In genomic region chr16:17452373-17452715, GRCm38 (mm10) we compare ENCODE assay signal across 7 mouse cellular contexts. TPM values are rescaled to one million over a fixed set of nuclear protein-coding genes. Genes with fewer than 3 reads are reported as not detected.
DNase-seq lines count a peak whose midpoint lies in the region; ATAC-seq lines count a peak whose summit lies in the region.

No protein-coding gene starts in this region.

- peak; percentile 21 to 73 for DNase-seq in urinary bladder, adult 18-20 months (ENCODE audit: low spot score in 2 of 2)
- DNase-seq in urinary bladder, postnatal 10 days (ENCODE audit: low spot score), result no peak
- peak; percentile 50 for DNase-seq in c-Kit-negative CD71-positive TER-119-positive erythroid progenitor cells, embryonic 14.5 days (ENCODE audit: low read depth, low spot score)
- peak; percentile 51 for DNase-seq in forebrain, embryonic 14.5 days (ENCODE audit: low spot score)
- DNase-seq in kidney, adult 11 months, result peak; percentile 36
- DNase-seq in liver, embryonic 13.5 days, result peak; percentile 50

- WGBS in forebrain, embryonic 14.5 days, result under 1% methylated on average over 24 of the region's 24 CpGs
- WGBS in liver, embryonic 13.5 days (ENCODE audit: insufficient replicate concordance), result under 1% methylated on average over 24 of the region's 24 CpGs
- under 1% methylated on average over 24 of the region's 24 CpGs for WGBS in neural tube, embryonic 12.5 days

- H3K4me1 ChIP-seq in forebrain, embryonic 14.5 days (ENCODE audit: control insufficient read depth, insufficient read depth, low read length), result peaks cover 26% of the 10 kb centered on the region
- peaks cover 38% of the 10 kb centered on the region for H3K4me1 ChIP-seq in liver, embryonic 13.5 days (replicated peaks)
- peaks cover 8% of the 10 kb centered on the region for H3K4me1 ChIP-seq in neural tube, embryonic 12.5 days

- H3K4me2 ChIP-seq in forebrain, embryonic 14.5 days (ENCODE audit: low read length), result peak overlapping the region; percentile 95
- H3K4me2 ChIP-seq in liver, embryonic 13.5 days, result peak overlapping the region; percentile 91
- H3K4me2 ChIP-seq in neural tube, embryonic 12.5 days (replicated peaks), result peak overlapping the region; percentile 88

- H3K27me3 ChIP-seq in forebrain, embryonic 14.5 days (replicated peaks; ENCODE audit: control insufficient read depth, insufficient read depth, low read length), result no peaks in the 10 kb centered on the region
- H3K27me3 ChIP-seq in liver, embryonic 13.5 days, result no peaks in the 10 kb centered on the region
- H3K27me3 ChIP-seq in neural tube, embryonic 12.5 days (replicated peaks), result no peaks in the 10 kb centered on the region

- no peaks in the 10 kb centered on the region for H3K9me3 ChIP-seq in forebrain, embryonic 14.5 days (replicated peaks; ENCODE audit: control insufficient read depth, low read length)
- no peaks in the 10 kb centered on the region for H3K9me3 ChIP-seq in liver, embryonic 13.5 days (replicated peaks)
- H3K9me3 ChIP-seq in neural tube, embryonic 12.5 days, result no peaks in the 10 kb centered on the region

- ATAC-seq in forebrain, embryonic 14.5 days, result peak; percentile 57
- peak; percentile 58 for ATAC-seq in liver, embryonic 13.5 days (ENCODE audit: low read depth)
- peak; percentile 69 for ATAC-seq in neural tube, embryonic 12.5 days (ENCODE audit: low FRiP score, low read depth)

- peak overlapping the region; percentile 94 for H3K27ac ChIP-seq in forebrain, embryonic 14.5 days (ENCODE audit: low read depth, low read length)
- H3K27ac ChIP-seq in liver, embryonic 13.5 days, result peak overlapping the region; percentile 94
- peak overlapping the region; percentile 82 for H3K27ac ChIP-seq in neural tube, embryonic 12.5 days

- H3K36me3 ChIP-seq in forebrain, embryonic 14.5 days (ENCODE audit: control insufficient read depth, insufficient read depth, low read length), result peaks cover 13% of the 10 kb centered on the region
- peaks cover 23% of the 10 kb centered on the region for H3K36me3 ChIP-seq in liver, embryonic 13.5 days
- H3K36me3 ChIP-seq in neural tube, embryonic 12.5 days, result peaks cover 20% of the 10 kb centered on the region

- peak overlapping the region; percentile 92 for H3K4me3 ChIP-seq in forebrain, embryonic 14.5 days (ENCODE audit: low read depth, low read length)
- peak overlapping the region; percentile 97 for H3K4me3 ChIP-seq in liver, embryonic 13.5 days (replicated peaks)
- peak overlapping the region; percentile 78 for H3K4me3 ChIP-seq in neural tube, embryonic 12.5 days

- H3K9ac ChIP-seq in forebrain, embryonic 14.5 days (ENCODE audit: low read length), result peak overlapping the region; percentile 96
- H3K9ac ChIP-seq in liver, embryonic 13.5 days, result peak overlapping the region; percentile 98
- peak overlapping the region; percentile 92 for H3K9ac ChIP-seq in neural tube, embryonic 12.5 days

RNA-seq across cellular contexts. Expression of gene Crkl, which starts 0.6 kb away (rescaled TPM):
- 79.4 and 107 TPM in 2 replicates for polyA plus RNA-seq in forebrain, embryonic 14.5 days (2014; fragmentation: Nextera tagmentation; extraction: Ambion mirVana)
- polyA plus RNA-seq in liver, embryonic 13.5 days (2015; fragmentation: Nextera tagmentation; extraction: Ambion mirVana), result 30.8 and 35.8 TPM in 2 replicates
- 91.0 and 102 TPM in 2 replicates for polyA plus RNA-seq in neural tube, embryonic 12.5 days (2016; fragmentation: Nextera tagmentation; extraction: Ambion mirVana)

RNA-seq across cellular contexts. Expression of gene Aifm3, which starts 37.1 kb away (rescaled TPM):
- polyA plus RNA-seq in forebrain, embryonic 14.5 days (2014; fragmentation: Nextera tagmentation; extraction: Ambion mirVana), result 7.0 and 8.5 TPM in 2 replicates
- 0.76 and 1.2 TPM in 2 replicates for polyA plus RNA-seq in liver, embryonic 13.5 days (2015; fragmentation: Nextera tagmentation; extraction: Ambion mirVana)
- polyA plus RNA-seq in neural tube, embryonic 12.5 days (2016; fragmentation: Nextera tagmentation; extraction: Ambion mirVana), result 1.1 and 3.2 TPM in 2 replicates

RNA-seq across cellular contexts. Expression of gene Pi4ka, which starts 46.2 kb away (rescaled TPM):
- 49.6 and 51.0 TPM in 2 replicates for polyA plus RNA-seq in forebrain, embryonic 14.5 days (2014; fragmentation: Nextera tagmentation; extraction: Ambion mirVana)
- polyA plus RNA-seq in liver, embryonic 13.5 days (2015; fragmentation: Nextera tagmentation; extraction: Ambion mirVana), result 12.9 and 15.1 TPM in 2 replicates
- polyA plus RNA-seq in neural tube, embryonic 12.5 days (2016; fragmentation: Nextera tagmentation; extraction: Ambion mirVana), result 56.2 and 61.8 TPM in 2 replicates

RNA-seq across cellular contexts. Expression of gene Snap29, which starts 46.6 kb away (rescaled TPM):
- 11.1 and 11.6 TPM in 2 replicates for polyA plus RNA-seq in forebrain, embryonic 14.5 days (2014; fragmentation: Nextera tagmentation; extraction: Ambion mirVana)
- 8.8 and 10.7 TPM in 2 replicates for polyA plus RNA-seq in liver, embryonic 13.5 days (2015; fragmentation: Nextera tagmentation; extraction: Ambion mirVana)
- polyA plus RNA-seq in neural tube, embryonic 12.5 days (2016; fragmentation: Nextera tagmentation; extraction: Ambion mirVana), result 18.1 and 19.8 TPM in 2 replicates

RNA-seq across cellular contexts. Expression of gene Lztr1, which starts 56.1 kb away (rescaled TPM):
- polyA plus RNA-seq in forebrain, embryonic 14.5 days (2014; fragmentation: Nextera tagmentation; extraction: Ambion mirVana), result 87.6 and 91.9 TPM in 2 replicates
- polyA plus RNA-seq in liver, embryonic 13.5 days (2015; fragmentation: Nextera tagmentation; extraction: Ambion mirVana), result 22.6 and 24.0 TPM in 2 replicates
- polyA plus RNA-seq in neural tube, embryonic 12.5 days (2016; fragmentation: Nextera tagmentation; extraction: Ambion mirVana), result 116 and 135 TPM in 2 replicates
